Mouse (Mus musculus): ENCODE data around the gene Zfp459. TPM values are rescaled to one million over a fixed set of nuclear protein-coding genes. Genes with fewer than 3 reads are reported as not detected.
A peak's percentile ranks its signal among the peaks of the same experiment; 100 is the strongest.
"Not testable (repeated sequence)": the region's sequence is repeated elsewhere in the genome, so short reads cannot be mapped to it uniquely, and the experiment has no call there.

The Zfp459 gene
- 1 to 10 TPM; 1.7 to 2.8 TPM for total RNA-seq (2021)

GRCm38 (mm10) chr13:67421207-67421857, at the start of gene Zfp459:
TSS of gene Zfp459 (minus strand) at chr13:67421418.
- intact Hi-C loops (cut with DNase I) = no loop called here
- DNase-seq = peak; percentile 12

DNA sequence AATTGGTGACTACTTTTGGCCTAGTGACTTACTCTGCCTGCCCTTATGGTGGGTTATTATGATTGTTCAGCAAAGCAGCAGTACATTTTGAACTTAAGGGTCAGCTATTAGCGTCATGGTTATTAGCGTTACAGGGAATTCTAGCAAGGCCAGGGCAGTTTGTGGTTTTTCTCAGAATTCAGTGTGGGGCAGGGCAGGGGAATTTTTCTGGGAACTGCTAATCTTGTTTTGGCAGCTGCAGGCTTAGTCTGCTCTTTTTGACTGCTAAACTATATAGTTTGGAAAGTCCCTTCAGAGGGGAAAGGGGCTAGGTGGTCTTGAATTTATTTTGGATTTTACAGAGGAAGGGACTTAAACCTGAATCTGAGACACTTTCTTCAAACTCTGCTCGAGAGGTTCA, 48.1 kb upstream of the Zfp459 start:
- intact Hi-C loops (cut with DNase I) = no loop called here
- DNase-seq = no peak

DNA sequence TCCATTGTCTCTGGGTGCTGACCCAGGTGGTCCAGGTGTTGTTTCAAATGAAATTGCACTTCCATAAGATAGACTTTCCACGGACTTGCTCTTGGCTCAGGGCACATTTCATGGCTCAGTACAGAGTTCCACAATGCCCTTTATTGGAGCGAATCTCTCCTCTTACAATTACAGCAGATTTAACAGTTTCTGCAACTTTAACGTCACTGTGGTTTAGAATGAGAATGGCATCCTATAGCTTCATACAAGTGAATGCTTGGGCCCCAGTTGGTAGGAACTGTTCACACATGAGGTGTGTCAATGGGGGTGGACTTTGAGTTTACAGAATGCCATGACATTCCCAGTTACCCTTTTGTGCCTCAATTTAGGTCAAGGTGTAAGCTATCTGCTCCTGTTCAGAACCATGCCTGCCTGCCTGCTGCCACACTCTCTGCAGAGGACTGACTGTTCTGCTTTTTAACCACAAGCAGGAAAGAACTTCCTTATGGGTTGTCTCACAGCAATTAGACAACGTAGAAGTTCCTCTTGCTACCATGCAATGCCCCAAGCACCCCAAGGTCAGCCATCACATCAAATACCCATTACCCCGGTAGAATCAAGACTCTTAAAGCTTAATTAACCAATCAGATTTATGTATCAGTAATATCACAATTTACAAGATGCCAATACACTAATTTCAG, 42.4 kb upstream of the Zfp459 start:
- intact Hi-C loops (cut with DNase I) = not testable (repeated sequence)

DNA sequence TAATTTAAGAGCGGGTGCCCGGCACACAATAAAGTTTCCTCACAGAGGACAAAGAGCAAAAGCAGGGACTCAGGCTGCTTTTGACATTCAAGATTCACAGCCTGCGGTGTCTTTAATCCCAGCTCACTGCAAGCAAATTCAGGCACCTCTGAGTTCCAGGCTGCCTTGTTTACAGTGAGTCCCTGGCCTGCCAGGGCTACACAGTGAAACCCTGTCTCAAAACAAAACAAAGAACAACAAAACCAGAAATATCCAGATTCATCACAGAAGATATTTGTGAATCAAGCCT, 30.7 kb upstream of the Zfp459 start:
- intact Hi-C loops (cut with DNase I) = no loop called here
- no peak for DNase-seq

More for the DNA sequence above, 42.4 kb upstream of the Zfp459 start:
- DNase-seq = not testable (repeated sequence)

DNA sequence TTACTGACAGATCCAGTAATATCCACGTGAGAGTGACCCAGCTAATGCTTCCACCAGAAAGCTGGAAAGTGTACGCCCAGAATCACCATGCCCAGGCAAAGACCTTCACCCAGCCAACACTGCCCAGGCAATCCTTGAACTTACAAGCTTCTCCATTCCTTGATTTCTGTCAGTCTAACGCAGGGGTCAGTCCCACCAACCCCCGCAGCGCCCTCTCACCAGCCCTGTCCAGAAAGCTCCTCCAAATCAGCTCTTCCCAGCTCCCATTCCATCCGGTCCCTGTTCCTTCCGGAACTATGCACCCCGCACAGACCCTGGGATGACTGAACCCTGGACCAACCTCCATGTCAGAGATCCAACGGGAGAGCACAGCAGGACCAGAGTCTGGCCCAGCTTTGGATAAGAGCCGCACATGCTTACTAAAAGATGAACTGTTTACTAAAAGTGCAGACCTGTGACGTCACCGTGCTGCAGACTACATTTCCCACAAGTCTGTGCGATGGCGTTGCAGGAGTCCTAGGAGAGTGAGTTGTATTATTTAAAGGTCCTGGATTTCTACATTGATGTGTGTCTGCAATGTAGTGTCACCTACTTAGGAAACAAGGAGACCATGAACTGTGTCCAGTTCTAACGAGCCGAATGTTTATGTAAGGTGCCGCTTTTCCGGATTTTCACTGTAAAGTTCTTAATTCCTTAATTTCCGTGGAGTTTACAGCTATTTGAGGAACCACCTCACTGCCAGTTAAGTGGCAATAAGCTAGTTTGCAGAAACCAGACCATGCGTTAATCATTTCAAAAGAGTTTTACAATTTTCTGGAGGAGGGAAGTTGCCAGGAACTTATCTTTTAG, 30.2 kb upstream of the Zfp459 start, which contains the start of gene Zfp874a:
TSS of gene Zfp874a (minus strand) at position 453 of the 849 bp plus-strand sequence.
- intact Hi-C loops (cut with DNase I) = no loop called here
- peak; percentile 81 for DNase-seq

DNA sequence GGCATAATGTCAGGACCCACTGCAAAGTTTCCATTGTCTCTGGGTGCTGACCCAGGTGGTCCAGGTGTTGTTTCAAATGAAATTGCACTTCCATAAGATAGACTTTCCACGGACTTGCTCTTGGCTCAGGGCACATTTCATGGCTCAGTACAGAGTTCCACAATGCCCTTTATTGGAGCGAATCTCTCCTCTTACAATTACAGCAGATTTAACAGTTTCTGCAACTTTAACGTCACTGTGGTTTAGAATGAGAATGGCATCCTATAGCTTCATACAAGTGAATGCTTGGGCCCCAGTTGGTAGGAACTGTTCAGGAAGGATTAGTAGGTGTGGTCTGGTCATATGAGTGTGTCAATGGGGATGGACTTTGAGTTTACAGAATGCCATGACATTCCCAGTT, 15.9 kb upstream of the Zfp459 start:
- DNase-seq; intact Hi-C loops (cut with DNase I): not testable (repeated sequence)

DNA sequence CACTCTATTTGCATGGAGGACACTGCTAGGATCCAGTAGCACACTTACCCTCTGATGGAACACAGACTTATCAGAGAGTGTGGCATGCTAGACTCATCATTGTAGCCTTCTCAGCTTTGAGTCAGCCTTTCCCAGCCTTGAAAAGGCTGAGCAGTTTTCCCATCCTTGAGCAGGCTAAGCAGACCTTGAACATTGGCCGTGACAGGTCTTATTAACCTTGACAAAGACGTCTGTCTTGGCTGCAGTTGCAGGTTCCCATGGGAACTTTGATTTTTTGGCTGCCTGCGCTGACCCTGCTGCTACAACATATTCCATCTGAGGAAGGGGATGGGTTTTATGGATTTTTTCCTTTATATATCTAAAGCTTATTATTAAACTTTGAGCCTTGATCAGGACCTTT, 6.9 kb upstream of the Zfp459 start:
- intact Hi-C loops (cut with DNase I) = no loop called here

GRCm38 (mm10) chr13:67425699-67426098, 4.5 kb upstream of the Zfp459 start:
- DNase-seq; intact Hi-C loops (cut with DNase I): not testable (repeated sequence)

More for the DNA sequence above, 6.9 kb upstream of the Zfp459 start:
- no peak for DNase-seq

- DNase-seq; intact Hi-C loops (cut with DNase I): not testable (repeated sequence)
These were observed 1.3 kb upstream of the Zfp459 start for GRCm38 (mm10) chr13:67422532-67422931.

DNA sequence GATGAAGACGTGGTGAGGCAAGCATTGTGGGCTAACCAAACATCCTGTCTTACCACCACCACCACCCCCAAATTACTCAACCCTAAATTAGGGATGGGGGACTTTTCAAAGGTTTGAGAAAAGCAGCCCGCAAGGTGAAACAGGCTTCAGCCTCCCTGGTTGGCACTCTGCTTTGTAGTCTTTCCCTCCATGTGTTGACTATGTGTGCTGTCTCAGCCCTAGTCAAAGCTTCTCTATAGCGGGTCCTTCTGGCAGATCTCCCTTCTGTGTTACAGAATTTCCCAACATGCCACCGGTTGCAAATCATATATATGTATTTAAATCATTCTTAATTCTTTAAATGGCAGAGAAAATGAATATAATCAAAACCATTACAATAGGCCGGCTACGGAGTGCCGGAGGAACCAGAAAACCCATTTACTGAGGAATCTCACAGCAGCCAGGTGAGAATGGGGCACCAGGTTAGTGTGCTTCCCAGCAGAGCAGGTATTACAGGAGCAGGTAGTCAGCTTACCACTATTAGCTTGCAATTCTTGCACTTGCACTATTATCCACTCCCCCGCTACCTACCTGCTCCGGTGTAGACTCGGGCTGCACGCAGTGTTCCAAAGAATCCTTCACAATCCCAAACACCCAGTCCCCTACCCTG, 536 bp downstream of the Zfp459 start:
- intact Hi-C loops (cut with DNase I) = no loop called here
- no peak for DNase-seq

DNA sequence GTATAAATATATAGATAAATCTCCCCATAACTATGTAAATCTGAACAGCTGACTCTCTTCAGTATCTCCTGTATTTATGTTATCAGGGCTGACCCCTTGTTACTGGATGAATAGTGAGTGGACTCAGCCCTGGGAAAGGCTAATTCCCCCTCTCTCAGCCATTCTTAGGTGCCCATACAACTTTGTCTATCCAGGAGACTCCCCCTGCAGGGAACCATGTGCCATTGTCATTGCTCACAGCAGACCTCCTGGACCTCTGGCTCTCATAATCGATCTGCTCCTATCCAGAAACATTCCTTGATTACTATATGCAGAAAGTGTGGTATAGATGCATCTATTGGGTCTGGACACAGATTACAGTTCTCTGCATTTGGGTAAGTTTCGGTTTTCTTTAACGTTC, 4.4 kb downstream of the Zfp459 start:
- DNase-seq = no peak
- intact Hi-C loops (cut with DNase I) = no loop called here

DNA sequence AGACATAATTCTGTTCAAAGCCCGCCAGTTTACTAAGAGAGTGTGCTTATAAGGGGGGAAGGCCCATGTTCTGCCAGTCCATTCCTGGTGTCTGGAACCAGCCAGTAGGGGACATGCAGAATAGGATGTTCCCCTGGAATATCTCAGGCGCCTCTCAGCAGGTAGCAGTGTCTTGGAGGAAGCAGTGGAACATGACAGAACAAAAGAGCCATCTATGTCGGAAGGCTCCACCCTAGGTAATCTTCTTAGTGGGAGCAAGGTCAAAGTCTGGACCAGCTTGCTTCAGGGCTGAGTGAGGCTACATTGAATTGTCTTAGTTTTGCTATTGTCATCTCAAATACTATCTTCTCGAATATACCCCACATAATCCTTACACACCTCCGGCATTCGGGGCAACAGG, 5.5 kb downstream of the Zfp459 start:
- intact Hi-C loops (cut with DNase I) = no loop called here
- DNase-seq = no peak

DNA sequence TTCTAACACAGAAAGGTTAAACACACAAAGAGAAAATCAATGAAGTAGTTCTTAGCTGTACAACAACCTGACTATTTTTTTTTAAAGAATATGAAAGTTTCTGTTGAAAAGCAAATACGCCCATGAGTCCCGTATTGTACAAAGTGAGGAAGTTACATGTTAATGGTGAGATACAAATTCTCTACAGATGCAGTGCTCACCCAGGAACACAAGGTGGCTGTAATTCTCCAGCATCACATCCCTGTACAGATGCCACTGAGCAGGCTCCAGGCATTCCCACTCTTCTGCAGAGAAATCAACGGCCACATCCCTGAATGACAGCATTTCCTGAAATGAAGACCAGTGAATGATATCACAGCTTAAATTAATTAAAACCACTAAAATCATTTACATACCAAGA, 7.6 kb downstream of the Zfp459 start:
- intact Hi-C loops (cut with DNase I); DNase-seq: not testable (repeated sequence)

DNA sequence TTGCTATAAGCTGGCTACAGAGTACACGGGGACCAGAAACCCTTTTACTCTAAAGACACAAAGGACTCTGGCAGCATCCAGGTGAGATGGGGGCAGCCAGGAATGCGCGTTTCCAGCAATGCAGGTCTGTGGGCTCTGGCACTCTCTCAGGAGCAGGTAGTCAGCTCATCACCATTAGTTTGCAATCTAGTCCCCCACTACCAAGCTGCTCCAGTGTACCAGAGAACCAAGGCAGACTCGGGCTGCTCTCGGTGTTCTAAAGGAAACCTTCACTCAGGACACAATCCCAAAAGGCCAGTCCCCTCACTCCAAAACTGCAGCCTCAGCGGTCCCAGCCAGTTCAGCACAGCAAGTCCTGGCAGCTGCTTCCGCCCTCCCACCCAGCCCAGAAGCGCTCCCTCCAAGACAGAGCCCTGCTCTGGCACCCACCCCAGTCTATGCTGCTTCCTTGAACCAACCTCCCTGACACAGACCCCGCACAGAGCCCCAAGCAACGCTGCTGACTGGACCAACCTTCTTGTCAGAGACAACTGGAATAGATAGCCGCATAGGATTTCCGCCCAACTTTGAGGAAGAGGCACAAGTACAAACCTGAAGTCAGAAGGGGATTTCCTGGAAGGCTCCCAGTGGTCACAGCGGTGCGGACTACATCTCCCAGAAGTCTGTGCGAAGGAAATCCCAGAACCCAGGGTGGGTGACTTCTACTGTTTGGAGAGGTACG, 21.9 kb downstream of the Zfp459 start, which contains the start of gene Zfp429:
TSS of gene Zfp429 (minus strand) at position 637 of the 721 bp plus-strand sequence.
- intact Hi-C loops (cut with DNase I) = not testable (repeated sequence)
- DNase-seq = peak; percentile 68

DNA sequence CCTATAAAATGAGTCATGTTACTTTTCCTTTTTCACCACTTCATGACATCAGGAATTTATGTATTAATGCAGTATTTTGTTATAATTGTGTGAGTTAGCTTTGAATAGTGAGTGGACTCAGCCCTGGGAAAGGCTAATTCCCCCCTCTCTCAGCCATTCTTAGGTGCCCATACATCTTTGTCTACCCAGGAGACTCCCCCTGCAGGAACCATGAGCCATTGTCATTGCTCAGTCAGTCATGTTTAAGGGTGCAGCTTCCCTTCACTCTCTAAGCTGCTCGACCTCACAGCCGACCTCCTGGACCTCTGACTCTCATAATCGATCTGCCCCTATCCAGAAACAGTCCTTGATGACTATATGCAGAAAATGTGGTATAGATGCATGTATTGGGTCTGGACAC, 45.0 kb downstream of the Zfp459 start:
- intact Hi-C loops (cut with DNase I); DNase-seq: not testable (repeated sequence)

DNA sequence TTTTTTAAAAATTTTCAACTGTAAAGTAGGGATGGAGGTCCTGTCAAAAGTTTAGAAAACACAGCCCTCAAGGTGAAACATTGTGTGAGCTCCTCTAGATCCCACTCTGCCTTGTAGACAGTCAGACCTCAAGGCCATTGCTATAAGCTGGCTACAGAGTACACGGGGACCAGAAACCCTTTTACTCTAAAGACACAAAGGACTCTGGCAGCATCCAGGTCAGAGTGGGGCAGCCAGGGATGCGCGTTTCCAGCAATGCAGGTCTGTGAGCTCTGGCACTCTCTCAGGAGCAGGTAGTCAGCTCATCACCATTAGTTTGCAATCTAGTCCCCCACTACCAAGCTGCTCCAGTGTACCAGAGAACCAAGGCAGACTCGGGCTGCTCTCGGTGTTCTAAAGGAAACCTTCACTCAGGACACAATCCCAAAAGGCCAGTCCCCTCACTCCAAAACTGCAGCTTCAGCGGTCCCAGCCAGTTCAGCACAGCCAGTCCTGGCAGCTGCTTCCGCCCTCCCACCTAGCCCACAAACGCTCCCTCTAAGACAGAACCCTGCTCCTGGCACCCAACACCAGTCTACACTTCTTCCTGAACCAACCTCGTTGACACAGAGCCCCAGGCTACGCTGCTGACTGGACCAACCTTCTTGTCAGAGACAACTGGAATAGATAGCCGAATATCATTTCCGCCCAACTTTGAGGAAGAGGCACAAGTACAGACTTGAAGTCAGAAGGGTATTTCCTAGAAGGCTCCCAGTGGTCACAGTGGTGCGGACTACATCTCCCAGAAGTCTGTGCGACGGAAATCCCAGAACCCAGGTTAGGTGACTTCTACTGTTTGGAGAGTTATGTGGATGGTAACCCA, 45.9 kb downstream of the Zfp459 start, which contains the start of the genes Gm28041 and Zfp456:
TSS of gene Gm28041 (minus strand) at position 684 of the 862 bp plus-strand sequence.
TSS of gene Zfp456 (minus strand) at position 761 of the 862 bp plus-strand sequence.
- intact Hi-C loops (cut with DNase I) = not testable (repeated sequence)
- peak; percentile 16 for DNase-seq

DNA sequence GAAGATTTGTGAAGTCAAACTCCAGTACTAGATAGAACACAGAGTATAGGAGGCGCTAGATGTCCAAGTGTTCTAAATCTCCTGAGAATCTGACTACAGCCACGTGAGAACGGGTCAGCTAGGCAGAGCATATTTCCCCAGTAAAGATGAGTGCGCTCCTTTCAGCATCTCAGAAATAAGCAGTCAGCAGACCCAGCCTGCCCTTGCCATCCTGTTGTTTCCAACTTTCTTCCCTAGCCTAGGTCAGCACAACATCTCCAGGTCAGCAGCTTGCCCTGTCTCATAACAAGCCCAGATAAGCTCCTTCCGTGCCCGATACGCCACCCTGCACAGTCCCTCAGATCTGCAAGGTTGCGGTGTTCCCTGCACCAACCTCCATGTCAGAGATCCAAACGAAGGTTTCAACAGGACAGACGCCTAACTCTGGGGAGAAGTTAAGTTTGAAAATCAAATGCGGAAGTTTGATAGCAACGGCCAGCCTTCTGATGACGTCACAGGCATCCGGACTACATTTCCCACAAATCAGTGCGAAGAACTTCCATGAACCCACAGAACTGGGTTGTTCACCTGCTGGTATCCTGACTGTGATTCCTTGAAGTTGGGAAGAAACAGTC, 61.0 kb downstream of the Zfp459 start, which contains the start of the genes Gm28044 and Zfp953:
TSS of gene Gm28044 (minus strand) at position 406 of the 614 bp plus-strand sequence.
TSS of gene Zfp953 (minus strand) at position 475 of the 614 bp plus-strand sequence.
- DNase-seq = peak; percentile 76
- intact Hi-C loops (cut with DNase I) = no loop called here

Measured in left cerebral cortex, postnatal 4 days (tissue).